Mouse (Mus musculus): ENCODE measurements at regions not wholly inside any gene's neighbourhood (a gene's known extent, or its start where the extent isn't known, plus 50 kb on each side); places are given as distances from the start of the nearest gene placed in this dataset.

GRCm38 (mm10) chr11:44251821-44252220 lies 148.0 kb upstream of the Il12b start:
- no peak for TF ChIP-seq CTCF (IDR thresholded peaks at IDR 0.05; ENCODE audit: borderline replicate concordance, extremely low read depth, insufficient read depth, insufficient read length)
- TF ChIP-seq POLR2A (IDR thresholded peaks at IDR 0.05; ENCODE audit: borderline replicate concordance, extremely low read depth, insufficient read depth, insufficient read length, poor library complexity, severe bottlenecking), result no peak
